Mouse (Mus musculus): ENCODE measurements at regions not wholly inside any gene's neighbourhood (a gene's known extent, or its start where the extent isn't known, plus 50 kb on each side); places are given as distances from the start of the nearest gene placed in this dataset.
A peak's percentile ranks its signal among the peaks of the same experiment; 100 is the strongest.

DNA sequence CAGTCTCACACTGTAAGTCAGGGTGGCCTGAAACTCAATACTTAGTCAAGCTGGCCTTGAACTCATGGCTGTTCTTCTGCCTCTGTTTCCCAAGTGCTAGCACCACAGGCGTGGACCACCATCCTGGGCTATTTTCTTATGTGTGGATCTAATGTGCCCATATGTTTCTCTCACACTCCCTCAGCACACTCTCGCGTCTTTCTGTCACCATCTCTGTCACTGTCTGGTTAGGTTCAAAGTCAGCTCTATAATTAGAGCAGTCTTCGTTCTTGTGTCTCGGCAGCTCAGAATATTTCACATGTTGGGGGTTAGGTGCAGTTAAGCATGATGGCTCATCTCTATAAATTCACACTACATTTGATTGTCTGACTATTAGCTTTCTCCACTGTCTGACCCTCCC lies 324.4 kb downstream of the Etnk1 start:
- no peak for DNase-seq

DNA sequence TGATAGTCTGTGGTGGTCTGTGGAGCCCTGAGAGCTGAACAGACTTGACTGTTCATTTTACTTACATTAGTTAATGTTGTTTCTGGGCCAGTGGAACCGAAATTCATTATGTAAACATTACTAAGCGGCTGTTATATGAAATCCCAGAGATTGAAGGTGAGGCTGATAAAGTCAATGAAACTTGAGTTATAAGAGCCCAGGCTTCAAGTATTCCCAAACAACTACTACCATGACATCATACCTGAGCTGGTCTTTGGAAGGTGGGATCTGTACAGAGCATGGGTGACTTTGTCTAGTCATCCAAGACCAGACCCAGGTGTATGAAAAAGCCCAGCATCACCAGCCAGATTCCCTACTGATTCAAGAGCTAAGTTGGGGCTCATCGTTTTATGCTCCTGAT lies 326.5 kb downstream of the Etnk1 start:
- DNase-seq = no peak

- no peak for DNase-seq
Measured at GRCm38 (mm10) chr6:143494341-143494740, 327.3 kb downstream of the Etnk1 start.

- no peak for DNase-seq
Measured at GRCm38 (mm10) chr6:143494886-143495285, 327.9 kb downstream of the Etnk1 start.

DNA sequence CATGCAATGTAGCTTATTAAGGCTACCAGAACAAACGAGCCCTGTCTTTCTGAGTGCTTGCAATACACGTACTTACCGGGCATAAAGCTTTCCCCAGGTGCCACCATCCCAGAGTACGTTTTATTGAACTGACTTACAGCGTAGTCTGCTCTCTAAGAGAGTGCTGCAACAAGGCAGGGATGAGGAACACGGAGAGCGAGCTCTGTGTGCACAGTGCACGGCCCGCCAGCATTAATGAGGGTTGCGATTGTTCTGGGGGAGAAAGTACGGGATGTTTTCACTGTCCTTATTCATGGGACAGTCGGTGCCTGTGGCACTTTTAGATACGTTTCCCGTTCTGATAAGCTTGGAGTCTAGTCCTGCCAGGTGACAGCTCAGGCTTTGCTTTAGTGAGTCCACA lies 331.7 kb downstream of the Etnk1 start:
- peak; percentile 18 for DNase-seq

DNA sequence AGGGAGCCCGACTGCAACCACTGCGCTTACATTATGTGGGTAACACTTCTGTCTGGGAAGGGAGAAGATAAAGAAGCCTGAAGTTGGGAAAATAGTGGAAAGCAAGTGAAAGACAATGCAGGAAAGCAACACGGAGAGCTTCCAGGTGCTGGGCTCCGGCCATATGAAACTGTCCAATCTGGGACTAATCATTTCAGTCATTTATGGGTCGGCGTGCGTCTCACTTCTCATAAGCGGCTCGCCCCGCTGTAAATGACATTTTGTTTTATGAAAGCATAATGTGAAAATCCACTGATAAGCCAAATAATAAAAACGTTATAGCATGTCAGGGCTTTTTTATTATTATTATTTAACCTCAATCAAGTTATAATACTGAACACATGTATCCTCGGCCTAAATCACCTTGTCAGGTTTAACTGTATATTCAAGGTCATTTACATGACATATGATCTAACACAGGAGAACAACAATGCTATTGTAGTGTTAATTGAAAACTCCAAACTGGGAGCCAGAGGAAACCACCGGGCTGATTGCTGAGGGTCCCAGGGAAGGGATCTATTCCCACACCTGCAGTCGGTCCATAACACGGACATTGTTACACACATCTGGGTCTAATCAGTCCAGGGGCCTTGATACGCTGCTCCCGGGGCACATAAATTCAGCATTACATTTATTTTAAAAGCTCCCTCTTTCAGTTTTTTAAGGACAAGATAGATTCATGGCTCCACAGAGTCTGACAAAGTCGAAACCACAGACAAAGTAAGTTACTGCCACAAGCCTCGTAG lies 332.4 kb downstream of the Etnk1 start:
- DNase-seq = no peak

GRCm38 (mm10) chr6:143502803-143503202 lies 335.8 kb downstream of the Etnk1 start:
- no peak for DNase-seq

GRCm38 (mm10) chr6:143503953-143504352 lies 336.9 kb downstream of the Etnk1 start:
- no peak for DNase-seq

GRCm38 (mm10) chr6:143513459-143513858 lies 346.4 kb downstream of the Etnk1 start:
- no peak for DNase-seq

GRCm38 (mm10) chr6:143515137-143515536 lies 348.1 kb downstream of the Etnk1 start:
- no peak for DNase-seq

GRCm38 (mm10) chr6:143516746-143517145 lies 349.7 kb downstream of the Etnk1 start:
- no peak for DNase-seq

GRCm38 (mm10) chr6:143518476-143518875 lies 351.5 kb downstream of the Etnk1 start:
- no peak for DNase-seq

DNA sequence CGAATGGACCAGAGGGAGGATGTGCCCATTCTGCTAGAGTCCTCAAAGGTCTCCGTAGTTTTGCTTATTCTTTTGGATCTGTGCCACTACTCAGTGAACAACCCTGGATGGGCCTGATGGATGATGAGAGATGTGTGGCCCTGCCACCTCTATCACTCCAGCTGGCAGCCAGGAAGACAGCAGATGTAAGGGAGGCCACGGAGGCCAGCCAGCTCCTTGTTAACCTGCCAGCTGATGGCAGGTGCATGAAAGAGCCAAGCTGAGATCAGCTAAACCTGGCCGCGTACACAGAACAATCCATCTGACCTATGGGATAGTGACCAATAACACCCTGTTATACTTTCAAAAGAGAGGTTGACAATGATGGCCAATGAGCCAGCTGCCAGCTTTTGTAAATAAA lies 352.6 kb downstream of the Etnk1 start:
- DNase-seq = no peak

GRCm38 (mm10) chr6:143525092-143525491 lies 358.1 kb downstream of the Etnk1 start:
- DNase-seq = no peak

GRCm38 (mm10) chr6:143528898-143529297 lies 361.9 kb downstream of the Etnk1 start:
- DNase-seq = no peak

GRCm38 (mm10) chr6:143530372-143531224 lies 363.6 kb downstream of the Etnk1 start:
- DNase-seq = peak; percentile 50

DNA sequence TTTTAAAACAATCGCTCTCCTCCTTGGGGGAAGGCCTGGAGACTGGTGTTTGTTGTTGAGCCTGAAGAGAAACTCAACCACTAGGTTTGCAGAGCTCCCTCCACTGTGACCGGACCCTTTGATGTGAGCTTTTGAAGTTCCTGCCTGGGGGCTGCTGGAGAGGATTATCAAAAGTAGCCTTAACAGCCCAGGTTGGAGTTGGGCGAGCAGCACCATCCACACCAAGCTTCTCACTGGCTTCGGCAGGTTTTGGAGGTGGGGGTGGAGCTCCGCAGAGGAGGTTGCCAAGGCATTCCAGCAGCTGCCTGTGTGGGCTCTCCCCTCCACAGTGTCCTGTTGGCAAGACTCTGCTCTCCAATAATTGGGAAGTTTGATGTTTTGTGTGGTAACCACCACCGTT lies 364.5 kb downstream of the Etnk1 start:
- DNase-seq = peak; percentile 5

GRCm38 (mm10) chr6:143532380-143532779 lies 365.4 kb downstream of the Etnk1 start:
- DNase-seq = no peak

- DNase-seq = no peak
Measured at GRCm38 (mm10) chr6:143535265-143535664, 368.2 kb downstream of the Etnk1 start.

- DNase-seq = no peak
Measured at GRCm38 (mm10) chr6:143535726-143536125, 368.7 kb downstream of the Etnk1 start.

DNA sequence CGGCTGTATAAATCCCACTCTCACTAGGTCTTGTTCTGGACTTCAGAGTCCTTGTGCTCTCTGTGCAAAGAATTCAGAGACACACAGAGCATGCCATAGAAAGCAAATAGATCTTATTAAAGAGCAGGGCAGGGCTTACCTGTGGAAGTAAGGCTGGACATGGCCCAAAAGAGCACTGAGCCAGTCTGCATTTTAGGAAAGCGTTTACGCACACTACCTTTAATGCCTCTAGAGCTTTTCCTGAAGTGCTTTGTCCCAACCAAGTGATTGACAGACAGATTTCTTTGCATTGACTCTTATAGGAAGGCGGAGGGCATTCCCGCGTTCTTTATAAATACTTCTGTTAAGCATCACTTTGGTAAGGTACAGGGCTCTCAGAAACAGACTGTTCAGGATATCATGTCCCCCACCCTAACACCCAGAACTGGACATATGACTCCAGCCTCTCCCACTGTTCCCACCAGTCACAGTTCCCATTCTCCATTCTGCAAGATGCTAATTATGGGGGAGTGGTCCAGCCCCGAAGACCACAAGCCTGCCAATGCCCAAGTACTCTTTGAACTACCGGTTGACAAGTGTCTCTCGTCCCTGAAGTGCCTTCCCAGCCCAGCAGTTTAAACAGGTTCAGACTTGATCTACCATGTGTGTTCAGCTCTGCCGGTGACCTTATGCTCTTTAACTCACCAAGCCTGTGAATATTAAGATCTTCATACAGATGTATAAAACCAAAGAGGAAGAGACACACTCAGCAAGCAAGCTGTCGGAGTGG lies 369.7 kb downstream of the Etnk1 start:
- no peak for DNase-seq

DNA sequence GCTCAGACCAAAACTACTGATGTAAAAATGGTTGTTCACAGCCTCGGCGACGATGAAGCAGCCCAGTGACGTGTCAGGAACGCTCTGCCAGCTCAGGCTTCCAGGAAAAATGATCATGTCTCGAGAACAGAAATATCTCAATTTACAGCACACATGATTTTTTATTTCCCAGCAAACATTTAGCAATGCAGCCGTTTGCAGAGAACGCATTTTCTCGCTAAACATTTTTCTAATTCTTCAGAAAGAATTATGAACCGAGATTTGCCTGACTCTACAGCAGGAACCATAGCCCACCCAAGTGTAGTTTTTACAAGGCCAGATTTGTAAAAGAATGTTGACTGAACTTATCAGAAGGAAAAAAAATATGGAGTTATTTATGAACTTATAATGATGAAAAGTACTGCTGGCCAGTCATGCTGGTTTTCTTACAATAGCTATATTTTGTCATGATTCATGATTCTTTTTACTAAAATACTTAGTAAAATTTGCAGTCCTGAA lies 380.4 kb downstream of the Etnk1 start:
- DNase-seq = no peak

DNA sequence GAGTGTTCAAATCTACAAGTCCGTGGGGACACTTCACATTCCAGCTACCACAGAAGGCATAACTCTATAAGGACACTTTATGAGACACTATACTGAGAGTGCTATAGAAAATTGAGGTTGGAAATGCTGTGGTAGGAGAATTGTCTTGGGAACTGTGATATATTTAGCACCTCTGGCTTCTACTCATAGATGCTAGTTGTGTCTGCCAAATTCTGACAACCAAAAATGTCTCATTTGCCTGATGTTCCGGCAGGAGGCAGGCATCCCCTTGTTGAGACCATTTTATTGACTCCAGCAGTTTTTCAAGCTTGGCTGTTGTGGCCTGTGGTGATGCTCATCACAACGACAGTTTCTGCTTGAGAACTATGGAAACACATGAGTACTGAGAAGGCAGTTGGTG lies 387.9 kb downstream of the Etnk1 start:
- no peak for DNase-seq
